Mouse (Mus musculus): ENCODE data around the gene Ptgir. TPM values are rescaled to one million over a fixed set of nuclear protein-coding genes. Genes with fewer than 3 reads are reported as not detected.

Gene Ptgir
- total RNA-seq, 2 experiments from 2014 or later = not detected

DNA sequence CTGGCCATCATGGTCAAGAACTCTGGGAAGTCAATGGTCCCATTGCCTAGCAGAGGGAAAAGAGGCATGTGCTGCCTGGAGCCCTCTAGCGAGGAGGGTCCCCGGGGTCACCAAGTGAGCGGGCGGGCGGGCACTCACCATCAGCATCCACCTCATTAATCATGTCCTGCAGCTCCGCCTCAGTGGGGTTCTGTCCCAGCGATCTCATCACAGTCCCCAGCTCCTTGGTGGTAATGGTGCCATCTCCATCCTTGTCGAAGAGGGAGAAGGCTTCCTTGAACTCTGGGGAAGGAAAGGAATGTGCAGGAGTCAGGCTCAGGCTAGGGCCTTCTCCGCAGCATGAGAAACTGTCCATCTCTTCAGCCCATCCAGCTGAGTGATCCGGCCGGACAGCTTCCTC, 11.2 kb downstream of the Ptgir start:
- DNase-seq = no peak

DNA sequence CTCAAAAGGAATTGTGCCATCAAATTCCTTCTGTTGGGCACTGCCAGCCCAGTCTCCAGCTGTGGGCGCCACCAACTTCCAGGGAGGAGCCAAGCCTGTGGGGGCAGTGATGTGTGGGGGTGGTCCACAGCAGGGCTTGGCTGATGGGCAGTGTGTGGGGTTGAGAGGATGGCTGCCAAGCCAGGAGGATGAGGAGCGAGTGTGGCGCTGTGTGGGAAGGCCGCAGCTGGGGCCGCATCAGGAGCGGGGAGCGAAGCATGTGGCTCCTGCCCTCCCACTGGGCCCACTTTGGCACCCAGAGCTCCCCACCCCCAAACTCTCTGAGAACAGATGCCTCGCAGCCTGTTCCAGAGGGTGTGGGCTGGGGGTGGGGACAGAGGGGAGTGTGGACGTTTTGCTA, 11.7 kb downstream of the Ptgir start:
- DNase-seq = peak; percentile 75 to 77

DNA sequence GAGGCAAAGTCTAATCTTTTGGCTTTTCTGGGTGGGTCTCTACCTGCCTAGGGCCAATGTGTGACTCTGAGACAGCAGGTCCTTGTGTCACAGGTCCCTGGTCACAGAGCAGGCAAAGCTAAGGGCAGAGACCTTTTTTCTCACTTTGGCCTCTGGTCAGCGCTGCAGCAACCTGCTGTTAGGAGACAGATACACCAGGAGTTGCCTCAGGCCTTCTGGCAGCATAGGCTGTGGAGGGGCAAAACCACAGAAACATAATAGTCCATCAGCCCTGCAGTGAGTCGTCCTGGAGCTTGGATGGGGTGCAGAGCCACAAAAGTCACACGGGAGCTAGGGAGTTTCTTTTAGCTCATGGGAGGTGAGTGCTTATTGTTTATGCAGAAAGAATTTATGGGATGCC, 12.4 kb downstream of the Ptgir start:
- no peak for DNase-seq

DNA sequence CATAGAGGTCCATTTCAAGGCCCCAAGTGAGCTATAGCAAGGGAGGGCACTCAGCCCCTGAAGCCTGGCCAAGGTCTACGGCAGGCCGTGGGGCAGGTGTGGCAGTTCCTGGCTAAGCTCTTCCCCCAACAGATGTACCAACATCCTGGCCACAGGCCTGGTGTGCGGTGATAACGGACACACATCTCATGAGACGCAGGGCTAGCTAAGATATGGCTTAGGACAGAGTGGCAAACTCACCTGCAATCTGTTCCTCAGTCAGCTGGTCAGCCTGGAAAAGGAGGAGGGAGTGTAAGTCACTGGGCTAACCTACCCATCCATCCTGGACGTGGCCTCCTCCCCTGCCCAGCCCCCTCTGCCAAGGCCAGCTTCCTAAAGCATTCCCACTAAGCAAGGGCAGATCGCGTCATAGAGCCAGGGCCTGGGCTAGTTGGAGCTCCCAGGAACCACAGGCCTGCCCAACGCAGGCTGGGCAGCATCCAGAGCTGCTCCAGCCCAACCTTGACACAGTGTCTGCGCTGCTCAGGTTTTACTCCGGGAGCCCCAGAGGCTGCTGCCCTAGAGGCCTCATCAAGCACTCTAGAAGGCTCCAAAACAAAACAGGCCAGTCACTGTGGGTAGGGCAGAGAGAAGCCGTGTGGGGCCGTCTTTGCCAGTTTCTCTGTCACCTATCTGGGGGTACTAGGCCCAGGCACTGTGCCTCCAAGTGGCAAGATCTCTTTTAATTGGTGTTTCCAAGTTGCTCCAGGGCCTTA, 13.3 kb downstream of the Ptgir start:
- peak in 1 of 2 experiments; percentile 32 for DNase-seq

DNA sequence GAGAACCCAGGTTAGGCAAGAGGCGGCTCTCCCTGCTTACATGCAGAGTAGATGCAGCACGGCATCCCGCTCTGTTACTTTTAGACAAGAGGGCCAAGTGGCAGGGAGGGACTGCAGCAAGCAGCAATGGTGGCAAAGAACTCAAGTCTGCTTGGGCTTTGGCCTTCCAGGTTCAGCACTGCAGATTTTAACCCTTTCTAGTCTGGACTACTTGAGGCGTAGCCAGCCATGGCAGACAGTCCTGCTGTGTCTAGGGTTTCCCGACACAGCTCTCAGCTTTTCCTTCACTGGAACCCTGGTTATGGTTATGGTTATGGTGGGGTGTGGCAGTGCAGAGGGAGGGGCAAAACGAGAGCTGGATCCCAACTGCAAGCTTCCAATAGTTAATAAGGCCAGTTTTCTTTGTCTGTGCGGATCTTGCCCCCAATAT, 13.9 kb downstream of the Ptgir start:
- no peak for DNase-seq

DNA sequence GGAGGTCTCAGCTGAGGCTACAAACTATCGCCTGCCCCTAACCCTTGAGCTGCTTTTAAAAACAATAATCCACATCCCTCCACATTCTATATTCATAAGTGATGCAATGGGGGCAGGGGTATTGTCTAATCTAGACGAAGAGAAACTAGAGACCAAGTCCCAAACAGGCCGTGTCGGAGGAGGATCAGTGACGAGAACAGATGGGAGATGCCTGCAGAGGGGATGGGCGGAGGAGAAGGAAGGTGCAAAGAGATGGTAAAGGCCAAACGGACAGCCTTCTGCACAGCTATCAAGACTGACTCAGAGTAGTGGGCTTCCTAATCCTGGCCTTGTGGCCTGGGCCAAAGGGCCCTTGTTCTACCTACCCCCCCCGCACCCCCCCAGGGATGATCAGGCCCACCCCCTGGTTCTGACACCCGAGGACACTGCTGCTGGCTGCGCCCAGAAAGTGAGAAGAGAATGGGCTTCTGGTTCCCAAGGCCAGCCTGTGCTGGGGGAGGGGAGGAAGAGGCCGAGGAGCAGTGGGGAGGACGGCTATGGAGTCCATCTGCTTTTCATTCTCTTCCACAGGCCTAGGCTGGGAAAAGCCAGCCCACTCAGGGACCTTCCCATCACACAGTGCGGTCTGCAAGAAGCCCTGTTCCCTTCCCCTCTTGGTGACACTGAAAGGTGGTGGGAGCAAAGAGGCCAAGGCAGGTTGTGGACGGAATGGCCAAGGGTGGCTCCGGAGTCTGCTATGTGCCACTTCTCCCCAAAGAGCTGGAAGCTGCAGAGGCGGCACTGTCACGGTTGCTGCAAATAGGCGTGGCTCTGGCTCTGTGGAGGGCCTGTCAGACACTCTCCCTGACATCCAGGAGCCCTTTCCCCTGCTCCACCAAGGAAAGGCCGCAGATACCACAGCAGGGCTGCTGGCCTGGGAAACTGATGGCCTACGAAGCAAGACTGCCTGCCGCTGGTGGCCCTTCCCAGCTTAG, 14.8 kb downstream of the Ptgir start:
- peak; percentile 44 to 52 for DNase-seq

DNA sequence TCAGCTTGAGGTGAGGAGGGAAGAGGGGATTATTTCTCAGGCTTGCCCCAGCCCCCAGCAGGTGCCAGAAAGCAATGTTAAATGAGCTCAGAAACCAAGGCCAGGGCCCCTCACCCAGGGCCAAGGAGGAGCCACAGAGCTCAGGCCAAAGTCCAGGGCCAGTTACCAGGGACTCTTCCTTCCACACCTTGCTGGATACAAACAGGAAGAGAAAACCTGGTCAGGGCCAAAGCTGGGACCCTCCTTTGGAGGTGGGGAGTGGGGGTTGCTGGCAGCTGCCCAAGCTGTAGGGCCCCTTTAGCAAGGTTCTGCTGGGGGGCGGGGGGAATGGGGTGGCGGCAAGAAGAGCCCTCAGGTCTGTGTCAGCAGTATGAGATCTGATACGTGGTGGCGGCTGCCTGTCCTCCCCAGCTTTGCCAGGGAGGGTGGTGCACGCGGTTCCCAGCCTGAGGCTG, 15.6 kb downstream of the Ptgir start:
- no peak for DNase-seq

DNA sequence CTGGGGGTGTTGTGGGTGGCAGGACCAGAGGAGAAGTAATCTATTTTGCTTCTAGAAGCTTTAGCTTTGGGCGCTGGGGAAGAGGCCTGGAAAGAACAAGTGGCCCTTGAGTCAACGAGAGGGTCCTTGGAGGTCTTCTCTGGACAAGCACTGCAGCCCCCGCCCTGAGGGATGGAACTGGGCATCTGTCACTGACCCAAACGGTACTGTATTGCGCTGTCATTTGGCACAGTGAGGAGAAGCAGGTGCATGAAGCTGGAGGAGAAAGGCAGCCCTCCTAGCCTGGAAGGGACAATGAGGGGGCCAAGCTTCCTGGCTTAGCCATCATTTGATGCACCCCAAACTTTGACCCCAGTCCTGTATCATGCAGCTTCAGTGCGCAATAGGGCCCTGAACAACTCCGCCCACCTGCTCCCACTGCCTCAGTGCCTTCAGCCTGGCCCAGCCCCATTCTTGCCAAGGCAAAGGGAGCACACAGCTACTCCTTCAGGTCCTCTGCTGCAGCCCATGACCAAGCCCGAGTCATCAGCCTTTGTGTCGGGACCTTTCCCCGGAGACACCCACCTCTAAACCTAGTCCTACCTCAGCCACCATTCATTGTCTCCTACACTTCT, 16.2 kb downstream of the Ptgir start:
- DNase-seq = peak; percentile 38 to 66

DNA sequence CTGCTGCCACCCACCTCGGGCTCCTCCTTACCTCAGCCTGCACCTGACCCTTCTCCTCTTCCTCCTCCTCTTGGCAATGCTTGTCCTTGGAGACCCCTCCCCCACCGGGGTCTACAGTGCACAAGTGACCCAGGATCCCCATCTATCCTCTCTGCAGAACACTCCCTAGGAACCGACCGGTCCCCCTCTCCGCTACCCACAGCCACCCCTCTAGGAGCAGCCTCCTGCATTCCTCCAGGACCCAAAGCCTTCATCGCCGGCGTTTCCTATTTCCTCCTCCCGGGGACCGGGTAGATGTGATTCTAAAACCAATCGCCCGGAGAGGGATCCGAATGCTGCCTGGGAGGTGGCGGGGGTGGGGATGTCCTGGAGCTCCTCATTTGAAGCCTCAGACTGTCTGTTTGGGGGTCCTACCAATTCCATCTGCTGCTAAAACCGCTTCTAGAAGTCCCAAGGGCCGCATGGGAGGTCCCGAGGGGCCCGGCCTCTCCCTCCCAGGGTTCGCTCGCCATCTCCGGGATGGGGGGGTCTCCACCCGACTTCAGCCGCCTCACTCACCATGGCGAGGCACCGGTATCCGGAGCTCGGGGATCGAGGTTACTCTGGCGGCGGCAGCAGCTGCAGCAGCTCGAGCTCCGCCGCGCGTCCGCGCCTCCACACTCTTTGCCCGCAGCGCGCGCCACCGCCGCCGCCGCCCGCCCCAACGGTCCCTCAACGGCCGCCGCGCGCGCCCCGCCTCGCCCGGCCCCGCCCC, 17.2 kb downstream of the Ptgir start:
- peak; percentile 50 to 55 for DNase-seq

DNA sequence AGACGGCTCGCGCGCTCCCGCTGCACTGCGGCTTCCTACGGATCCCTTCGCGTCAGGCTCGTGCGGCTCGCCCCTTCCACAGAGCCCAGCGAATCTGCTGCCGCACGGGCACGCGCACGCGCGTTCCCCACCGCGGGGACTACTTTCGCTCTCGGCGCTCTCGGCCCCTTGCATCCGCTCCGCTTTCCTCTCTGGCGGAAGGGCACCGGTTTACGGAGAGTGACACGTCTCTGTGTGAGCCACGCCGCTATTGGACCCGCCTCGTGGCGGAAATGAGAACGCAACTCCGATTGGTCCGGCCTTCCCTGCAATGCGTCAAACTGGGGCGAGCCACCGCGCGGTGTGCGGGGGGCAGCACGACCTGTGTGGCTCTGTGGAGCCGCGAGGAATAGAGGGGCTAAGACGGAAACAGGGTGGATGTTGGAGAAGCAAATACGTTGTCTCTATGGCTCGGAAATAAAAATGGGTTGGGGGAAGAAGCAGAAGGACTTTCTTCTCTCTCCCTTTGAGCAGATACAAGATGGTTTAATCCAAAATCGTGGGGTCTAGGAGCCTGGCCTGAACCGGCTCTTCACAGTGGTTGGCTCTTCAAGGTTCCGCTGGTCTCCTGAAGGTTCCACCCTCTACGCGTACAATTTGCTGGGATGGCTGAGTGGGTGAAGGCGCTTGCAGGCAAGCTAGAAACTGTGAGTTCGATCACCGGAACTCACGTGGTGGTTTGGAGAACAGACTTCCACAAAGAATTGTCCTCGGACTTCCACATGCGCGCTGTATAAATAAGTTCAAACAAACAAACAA, 17.9 kb downstream of the Ptgir start, which contains the start of gene Calm3:
Gene Calm3, minus strand, starts transcription at position 78 of the 798 bp plus-strand sequence.
- peak; percentile 100 for DNase-seq

DNA sequence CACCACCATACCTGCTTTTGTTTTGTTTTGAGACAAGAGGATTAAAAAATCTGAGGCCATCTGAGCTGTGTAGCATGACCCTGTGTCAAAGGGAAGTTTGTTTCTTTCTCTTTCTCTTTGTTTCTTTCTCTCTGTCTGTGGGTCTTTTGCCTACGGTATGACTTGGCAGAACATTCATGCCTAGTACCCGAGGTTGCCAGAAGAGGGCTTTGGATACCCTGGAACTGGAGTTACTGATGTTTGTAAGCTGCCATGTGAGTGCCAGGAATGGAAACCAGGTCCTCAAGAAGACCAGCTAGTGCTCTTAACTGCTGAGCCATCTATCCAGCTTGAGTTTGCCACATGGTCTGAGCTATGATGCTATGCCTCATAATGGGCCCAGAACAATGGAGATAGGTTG, 22.1 kb downstream of the Ptgir start:
- DNase-seq = no peak

DNA sequence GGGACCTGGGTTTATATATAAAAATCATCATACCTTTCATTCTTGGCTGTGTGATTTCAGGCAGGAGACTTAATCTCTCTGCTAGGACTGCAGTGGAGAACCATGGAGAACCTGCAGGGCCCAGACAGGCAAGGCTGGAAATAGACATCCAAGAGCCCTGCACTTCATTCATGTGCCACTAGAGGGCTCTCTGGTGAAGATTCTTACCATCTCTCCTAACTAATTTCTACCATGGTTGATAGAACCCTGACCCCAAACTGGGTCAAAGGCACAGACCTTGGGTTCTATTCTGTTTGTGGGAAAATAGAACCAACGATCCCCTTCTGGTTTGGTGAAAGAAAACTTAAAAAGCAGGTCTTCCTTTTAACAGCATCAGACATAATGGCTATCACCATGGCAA, 24.6 kb downstream of the Ptgir start:
- peak; percentile 63 to 76 for DNase-seq

DNA sequence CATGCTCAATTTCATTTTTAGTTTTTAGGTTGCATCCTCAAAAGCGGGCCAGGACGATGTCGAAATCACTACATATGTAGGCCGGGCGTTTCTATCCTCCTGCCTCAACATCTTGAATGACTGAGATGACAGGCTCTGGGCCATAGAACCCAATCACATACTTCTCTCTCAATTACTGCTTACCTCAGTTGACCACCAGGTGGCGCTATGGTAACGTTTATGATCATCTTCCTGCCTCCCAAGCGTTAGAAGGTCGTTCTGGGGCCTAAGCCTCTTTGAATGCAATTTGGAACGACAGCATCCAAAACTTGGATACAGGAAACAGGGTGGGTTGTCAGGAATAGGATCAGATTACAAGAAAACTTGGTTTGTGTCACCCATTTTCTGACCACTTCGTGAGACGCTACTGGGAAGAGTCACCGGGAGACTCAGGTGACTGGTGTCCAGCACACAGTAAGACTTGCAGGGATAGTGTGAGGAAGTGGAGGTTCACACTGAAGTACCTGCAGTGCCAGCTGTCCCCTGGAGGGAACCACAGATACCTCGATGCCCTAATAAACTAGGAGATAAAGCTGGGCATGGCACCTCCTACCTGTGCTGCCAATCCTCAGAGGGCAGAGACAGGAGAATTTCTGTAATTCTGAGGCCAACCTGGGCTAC, 25.8 kb downstream of the Ptgir start:
- DNase-seq = peak; percentile 76 to 85

DNA sequence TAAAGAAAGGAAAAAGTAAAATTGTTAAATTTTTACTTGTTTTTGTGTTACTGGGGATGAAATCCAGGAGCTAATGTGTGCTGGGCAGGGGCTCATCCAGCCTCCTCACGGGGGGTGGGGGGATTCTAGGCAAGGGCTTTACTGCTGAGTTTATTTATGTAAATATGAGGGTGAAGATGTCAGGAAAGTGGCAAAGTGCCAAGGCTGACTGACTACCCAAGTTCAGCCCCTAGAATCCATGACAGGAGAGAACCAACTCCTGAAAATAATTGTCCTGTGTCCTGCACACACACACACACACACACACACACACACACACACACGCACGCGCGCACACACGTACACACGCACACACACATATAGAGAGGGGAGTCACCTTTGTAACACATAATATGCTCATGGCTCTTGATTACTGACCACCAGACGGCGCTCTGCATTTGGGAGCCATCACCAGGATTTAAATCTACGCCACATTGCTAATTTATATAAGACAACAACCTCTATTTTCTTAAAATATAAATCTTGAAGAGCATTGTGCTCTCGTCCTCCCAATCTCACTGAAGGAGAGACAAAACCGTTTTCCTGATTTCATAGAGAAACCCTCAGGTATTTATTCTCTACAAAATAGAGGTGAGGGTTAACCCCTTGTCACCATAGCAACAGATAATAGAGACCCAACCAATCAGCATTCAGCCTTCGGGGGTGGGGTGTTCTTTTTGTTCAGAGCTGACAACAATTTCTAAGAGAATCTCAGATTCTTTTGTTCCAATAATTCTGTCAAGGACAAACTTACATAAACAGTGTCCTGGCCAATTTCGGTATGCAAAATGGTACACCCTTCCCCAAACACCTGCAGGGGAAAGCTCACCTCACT, 26.7 kb downstream of the Ptgir start:
- DNase-seq = peak in 1 of 2 experiments; percentile 58

DNA sequence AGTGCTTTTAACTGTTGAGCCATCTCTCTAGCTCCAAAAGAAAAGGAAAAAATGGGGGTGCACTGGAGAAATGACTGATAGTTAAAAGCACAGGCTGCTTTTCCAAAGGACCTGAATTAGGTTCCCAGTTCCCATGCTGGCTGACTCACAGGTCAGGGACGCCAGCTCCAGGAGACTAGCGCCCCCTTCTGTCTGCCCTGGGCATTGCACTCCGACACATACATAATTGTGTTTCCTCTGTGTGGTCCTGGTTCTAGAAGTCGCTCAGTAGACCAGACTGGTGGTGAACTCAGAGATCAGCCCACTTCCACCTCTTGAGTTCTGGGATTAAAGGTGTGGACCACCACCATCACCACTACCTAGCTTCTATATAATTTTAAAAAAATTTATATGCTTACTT, 31.0 kb downstream of the Ptgir start:
- no peak for DNase-seq

DNA sequence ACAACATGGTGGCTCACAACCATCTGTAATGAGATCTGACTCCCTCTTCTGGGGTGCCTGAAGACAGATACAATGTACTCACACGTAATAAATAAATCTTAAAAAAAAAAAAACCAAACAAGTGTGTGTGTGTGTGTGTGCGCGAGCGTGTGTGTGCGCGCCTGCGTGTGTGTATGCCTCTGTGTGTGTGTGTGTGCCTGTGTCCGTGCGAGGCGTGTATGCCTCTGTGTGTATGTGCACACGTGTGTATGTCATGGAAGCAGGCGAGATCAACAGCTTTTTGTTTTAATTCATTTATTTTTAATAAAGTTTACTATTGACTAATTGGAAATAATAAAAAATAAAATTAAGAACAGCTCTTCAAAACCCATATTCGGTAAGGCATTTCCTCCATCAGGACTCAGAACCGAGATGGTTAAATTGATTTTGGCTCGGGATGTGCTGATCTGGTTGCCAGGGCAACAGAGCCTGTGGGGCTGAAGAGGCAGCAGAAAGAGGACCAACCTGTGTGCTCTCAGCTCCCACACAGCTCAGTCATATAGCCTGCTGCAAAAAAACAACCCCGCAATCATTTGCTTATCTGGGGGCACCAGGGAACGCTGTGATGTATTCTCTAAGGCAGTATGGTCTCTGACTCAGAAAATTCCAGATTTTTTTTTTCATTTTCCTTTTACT, 32.0 kb downstream of the Ptgir start:
- DNase-seq = peak in 1 of 2 experiments; percentile 70

DNA sequence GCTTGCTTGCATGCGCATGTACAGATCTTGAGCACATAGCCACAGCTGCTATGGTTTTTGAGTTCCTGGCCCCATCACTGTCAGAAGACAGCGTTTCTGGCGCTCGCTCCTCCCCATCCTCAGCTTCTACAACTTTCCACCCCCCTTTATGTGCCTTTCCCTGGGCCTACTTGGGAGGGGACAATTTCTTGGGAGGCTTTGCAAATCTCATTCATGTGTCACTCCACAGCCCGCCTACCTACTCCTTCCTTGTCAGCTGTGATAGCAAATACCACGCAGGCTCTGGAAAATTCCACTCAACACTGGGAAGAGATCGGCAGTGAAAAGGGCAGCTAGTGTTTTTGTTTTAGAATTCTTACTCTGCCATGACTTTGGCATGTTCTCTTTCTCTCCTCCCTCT, 34.0 kb downstream of the Ptgir start:
- DNase-seq = peak in 1 of 2 experiments; percentile 64

DNA sequence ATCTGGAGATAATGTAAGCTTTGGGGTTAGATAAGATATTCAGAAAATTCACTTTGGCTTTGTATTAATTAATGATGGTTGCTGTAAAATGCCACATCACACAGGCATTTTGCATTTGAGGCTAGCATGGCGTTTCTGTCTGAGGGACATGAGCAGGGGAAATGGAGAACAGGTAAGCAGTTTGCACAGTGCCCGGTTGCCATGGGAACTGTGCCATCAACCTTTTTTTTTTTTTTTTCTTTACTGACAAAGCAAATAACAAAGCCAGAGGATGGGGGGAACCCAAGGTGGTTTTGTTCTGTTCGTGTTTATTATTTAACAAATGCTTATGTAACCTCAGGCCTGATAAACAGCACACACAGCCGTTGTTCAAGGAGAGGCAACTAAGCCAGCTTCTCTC, 36.6 kb downstream of the Ptgir start:
- DNase-seq = no peak
